Mouse (Mus musculus) adrenal gland, postnatal 36 days (tissue): ENCODE measurements around the gene Gm13089. TPM values are rescaled to one million over a fixed set of nuclear protein-coding genes. Genes with fewer than 3 reads are reported as not detected.
"Not testable (repeated sequence)": the region's sequence is repeated elsewhere in the genome, so short reads cannot be mapped to it uniquely, and the experiment has no call there.

Experiments used
- DNase-seq, 2 experiments: peaks; one replicate each; pipeline ENCODE4 v3.0.0; 2021; ENCODE audit warnings: mixed read lengths in 1 of 2
- long read RNA-seq, 2 experiments: library from polyadenylated mRNA; stranded (forward); transcript quantifications; one replicate each; pipeline ENCODE4 v2.0.0; 2021; ENCODE audit warnings: borderline sequencing depth in 2 of 2
- total RNA-seq, 2 experiments: library from RNA; stranded (reverse); gene quantifications; 2 replicates each; pipeline ENCODE4 v1.2.3; 2021

The Gm13089 gene
- total RNA-seq = not detected
- long read RNA-seq, experiment 1 = 0 reads
- long read RNA-seq, experiment 2 = 0 reads

- DNase-seq = no peak
Measured at GRCm38 (mm10) chr4:143702611-143703010, at the start of gene Gm13089. TSS of gene Gm13089 (minus strand) at chr4:143702711.

- DNase-seq = no peak
Measured at GRCm38 (mm10) chr4:143719155-143719554, 16.6 kb upstream of the Gm13089 start, which contains the start of gene Gm13078. TSS of gene Gm13078 (plus strand) at chr4:143719455.

DNA sequence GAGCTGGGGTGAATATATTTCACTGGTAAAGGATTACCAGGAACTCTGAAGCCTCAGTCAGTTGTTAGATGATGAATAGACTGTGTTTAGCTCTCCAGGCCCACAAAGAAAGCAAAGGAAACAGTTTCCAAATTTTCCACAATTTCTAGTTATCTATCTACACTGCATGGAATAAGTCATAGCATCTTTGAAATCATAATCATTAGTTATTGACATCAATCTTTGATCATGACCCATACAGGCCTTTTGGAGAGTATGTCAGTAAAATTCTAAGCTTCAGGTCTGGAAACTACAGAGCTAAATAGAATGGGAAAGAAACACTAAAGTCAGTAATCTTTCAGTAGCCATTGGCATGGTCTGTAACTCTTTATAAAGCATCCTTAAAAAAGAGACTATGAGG lies 45.4 kb downstream of the Gm13089 start, which contains the start of gene Gm13088:
Gene Gm13088, minus strand, starts transcription at position 101 of the 400 bp plus-strand sequence.
- DNase-seq = not testable (repeated sequence)

Other genes starting within 250 kb of the Gm13089 start
- gene Gm13043, start 191.4 kb downstream of the Gm13089 start, total RNA-seq = not detected
- gene Gm13040, start 166.8 kb downstream of the Gm13089 start, total RNA-seq = not detected
- gene BC080695, start 151.0 kb downstream of the Gm13089 start, total RNA-seq = not detected
- not detected for gene Gm13057, start 151.0 kb downstream of the Gm13089 start, total RNA-seq
- not detected for gene Gm13083, start 87.7 kb downstream of the Gm13089 start, total RNA-seq
- not detected for gene Gm13088, start 45.5 kb downstream of the Gm13089 start, total RNA-seq
- not detected for gene Gm13078, start 16.7 kb upstream of the Gm13089 start, total RNA-seq
- gene Gm13023, start 86.6 kb upstream of the Gm13089 start, total RNA-seq = not detected
- not detected for gene Gm13084, start 113.4 kb upstream of the Gm13089 start, total RNA-seq
- not detected for gene Gm13103, start 143.8 kb upstream of the Gm13089 start, total RNA-seq
- not detected for gene Pramef6, start 197.7 kb upstream of the Gm13089 start, total RNA-seq
- gene Pramef25, start 248.3 kb upstream of the Gm13089 start, total RNA-seq = not detected